Mouse (Mus musculus): ENCODE data around the gene Rab5b. TPM values are rescaled to one million over a fixed set of nuclear protein-coding genes. Genes with fewer than 3 reads are reported as not detected.
"Not testable (repeated sequence)": the region's sequence is repeated elsewhere in the genome, so short reads cannot be mapped to it uniquely, and the experiment has no call there.

Rab5b gene
- polyA plus RNA-seq, 1 experiment from 2014 or later = 62.5 TPM

GRCm38 (mm10) chr10:128731992-128732391 is 35.9 kb upstream of the Rab5b start:
- Histone ChIP-seq H3K4me3 (ENCODE audit: low read depth, low read length) (no peak overlapping the region), H3K9ac (ENCODE audit: low read length) (no peak overlapping the region), H3K36me3 (ENCODE audit: control insufficient read depth, insufficient read depth, low read length) (no peaks in the 10 kb centered on the region), H3K9me3 (ENCODE audit: control insufficient read depth, low read length) (no peaks in the 10 kb centered on the region), H3K27me3 (ENCODE audit: control insufficient read depth, insufficient read depth, low read length) (no peaks in the 10 kb centered on the region), H3K4me1 (ENCODE audit: control insufficient read depth, insufficient read depth, low read length) (no peaks in the 10 kb centered on the region), H3K27ac (replicated peaks; ENCODE audit: low read depth, low read length) (no peak overlapping the region), H3K4me2 (ENCODE audit: low read depth, severe bottlenecking) (no peak overlapping the region)
- no peak for DNase-seq (ENCODE audit: low spot score)
- no peak for ATAC-seq (ENCODE audit: insufficient number of reproducible peaks, low FRiP score, low TSS enrichment, low read depth)

DNA sequence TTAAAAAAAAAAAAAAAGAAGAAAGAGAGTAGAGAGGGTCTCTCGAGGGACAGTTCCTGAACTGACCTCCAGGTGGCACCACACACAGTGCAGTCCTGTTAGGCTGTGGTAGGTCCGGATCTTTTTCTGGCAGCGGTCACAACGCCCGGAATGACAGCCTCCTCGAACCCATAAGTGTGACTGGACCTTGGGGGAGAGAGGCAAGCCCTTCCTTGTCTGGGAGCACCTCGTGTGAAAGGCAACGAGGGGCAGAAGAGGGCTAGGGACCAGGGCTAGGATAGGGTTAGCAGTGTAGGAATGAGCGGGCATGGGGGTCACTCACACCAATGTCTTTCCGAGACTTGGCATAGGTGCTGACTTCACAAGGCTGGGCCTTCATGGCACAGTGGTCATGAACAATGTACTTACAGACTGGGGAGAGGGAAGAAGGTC is 35.0 kb upstream of the Rab5b start:
- Histone ChIP-seq H3K36me3 (ENCODE audit: control insufficient read depth, insufficient read depth, low read length) (no peaks in the 10 kb centered on the region), H3K27me3 (ENCODE audit: control insufficient read depth, insufficient read depth, low read length) (no peaks in the 10 kb centered on the region), H3K9ac (ENCODE audit: low read length) (no peak overlapping the region), H3K9me3 (ENCODE audit: control insufficient read depth, low read length) (no peaks in the 10 kb centered on the region), H3K4me2 (ENCODE audit: low read depth, severe bottlenecking) (no peak overlapping the region), H3K4me3 (ENCODE audit: low read depth, low read length) (no peak overlapping the region), H3K27ac (replicated peaks; ENCODE audit: low read depth, low read length) (no peak overlapping the region), H3K4me1 (ENCODE audit: control insufficient read depth, insufficient read depth, low read length) (no peaks in the 10 kb centered on the region)
- 24% methylated on average over 10 of the region's 10 CpGs for WGBS
- DNase-seq (ENCODE audit: low spot score) (peak; percentile 85), ATAC-seq (ENCODE audit: insufficient number of reproducible peaks, low FRiP score, low TSS enrichment, low read depth) (peak; percentile 31; the same call in 1 of the 2 replicates)

DNA sequence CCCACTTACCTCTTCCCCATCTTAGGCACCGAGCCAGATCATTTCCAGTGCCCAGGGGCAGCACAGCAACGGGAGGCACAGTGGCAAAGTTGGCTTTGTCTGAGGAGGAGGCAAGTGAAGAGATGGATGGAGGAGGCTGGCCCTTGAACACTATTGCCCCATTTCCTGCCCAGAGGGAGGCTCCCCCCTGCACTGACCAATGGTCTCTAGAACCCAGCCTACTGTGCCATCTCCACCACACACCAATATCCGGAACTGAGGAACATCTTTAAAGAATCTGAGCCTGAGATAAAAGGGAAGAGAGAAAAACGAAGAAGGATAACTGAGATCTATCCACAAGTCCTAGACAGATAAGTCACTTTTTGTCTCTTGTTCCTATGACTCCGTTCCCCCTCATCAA is 32.0 kb upstream of the Rab5b start:
- no peak overlapping the region for H3K4me3 ChIP-seq (ENCODE audit: low read depth, low read length)
- no peak for ATAC-seq (ENCODE audit: insufficient number of reproducible peaks, low FRiP score, low TSS enrichment, low read depth)
- 90% methylated on average over 5 of the region's 5 CpGs for WGBS
- no peaks in the 10 kb centered on the region for H3K4me1 ChIP-seq (ENCODE audit: control insufficient read depth, insufficient read depth, low read length)
- H3K9ac ChIP-seq (ENCODE audit: low read length) = no peak overlapping the region
- no peaks in the 10 kb centered on the region for H3K27me3 ChIP-seq (ENCODE audit: control insufficient read depth, insufficient read depth, low read length)
- no peaks in the 10 kb centered on the region for H3K36me3 ChIP-seq (ENCODE audit: control insufficient read depth, insufficient read depth, low read length)
- no peak overlapping the region for H3K27ac ChIP-seq (replicated peaks; ENCODE audit: low read depth, low read length)
- H3K9me3 ChIP-seq (ENCODE audit: control insufficient read depth, low read length) = no peaks in the 10 kb centered on the region
- no peak for DNase-seq (ENCODE audit: low spot score)
- no peak overlapping the region for H3K4me2 ChIP-seq (ENCODE audit: low read depth, severe bottlenecking)

- H3K4me2 ChIP-seq (ENCODE audit: low read depth, severe bottlenecking); H3K36me3 ChIP-seq (ENCODE audit: control insufficient read depth, insufficient read depth, low read length); H3K9me3 ChIP-seq (ENCODE audit: control insufficient read depth, low read length); ATAC-seq (ENCODE audit: insufficient number of reproducible peaks, low FRiP score, low TSS enrichment, low read depth); H3K4me1 ChIP-seq (ENCODE audit: control insufficient read depth, insufficient read depth, low read length); DNase-seq (ENCODE audit: low spot score); H3K4me3 ChIP-seq (ENCODE audit: low read depth, low read length); H3K9ac ChIP-seq (ENCODE audit: low read length); H3K27ac ChIP-seq (replicated peaks; ENCODE audit: low read depth, low read length); H3K27me3 ChIP-seq (ENCODE audit: control insufficient read depth, insufficient read depth, low read length): not testable (repeated sequence)
- 80% methylated on average over 3 of the region's 4 CpGs for WGBS
Measured at GRCm38 (mm10) chr10:128725466-128725865, 29.4 kb upstream of the Rab5b start.

DNA sequence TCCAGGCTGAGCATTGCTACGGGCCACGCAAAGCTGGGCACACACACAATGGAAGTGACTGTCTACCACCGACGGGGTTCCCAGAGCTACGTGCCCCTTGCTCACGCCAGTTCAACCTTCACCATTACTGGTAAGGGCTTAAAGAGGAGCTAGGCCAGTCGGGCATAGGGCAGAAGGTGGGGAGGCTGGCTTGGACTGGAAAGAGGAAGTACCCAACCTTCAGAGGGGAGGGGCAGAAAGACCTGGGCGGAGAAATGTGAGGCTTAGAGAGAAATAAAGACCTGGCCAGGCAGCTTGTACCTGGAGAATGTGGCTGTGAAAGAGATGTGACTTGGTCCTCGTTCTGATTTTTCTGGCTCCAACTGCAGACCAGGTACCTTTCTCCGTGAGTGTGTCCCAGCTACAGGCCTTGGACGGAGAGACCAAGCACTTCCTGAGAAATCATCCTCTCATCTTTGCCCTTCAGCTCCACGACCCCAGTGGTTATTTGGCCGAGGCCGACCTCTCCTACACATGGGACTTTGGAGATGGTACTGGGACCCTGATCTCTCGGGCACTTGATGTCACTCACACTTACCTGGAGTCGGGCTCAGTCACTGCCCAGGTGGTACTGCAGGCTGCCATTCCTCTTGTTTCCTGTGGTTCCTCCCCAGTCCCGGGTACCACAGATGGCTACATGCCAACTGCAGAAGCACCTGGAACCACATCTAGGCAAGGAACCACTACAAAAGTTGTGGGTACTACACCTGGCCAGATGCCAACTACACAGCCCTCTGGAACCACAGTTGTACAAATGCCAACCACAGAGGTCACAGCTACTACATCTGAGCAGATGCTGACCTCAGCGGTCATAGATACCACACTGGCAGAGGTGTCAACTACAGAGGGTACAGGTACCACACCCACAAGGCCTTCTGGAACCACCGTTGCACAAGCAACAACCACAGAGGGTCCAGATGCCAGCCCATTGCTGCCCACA is 19.8 kb upstream of the Rab5b start:
- 88% methylated on average over 19 of the region's 19 CpGs for WGBS
- H3K9ac ChIP-seq (ENCODE audit: low read length) = no peak overlapping the region

DNA sequence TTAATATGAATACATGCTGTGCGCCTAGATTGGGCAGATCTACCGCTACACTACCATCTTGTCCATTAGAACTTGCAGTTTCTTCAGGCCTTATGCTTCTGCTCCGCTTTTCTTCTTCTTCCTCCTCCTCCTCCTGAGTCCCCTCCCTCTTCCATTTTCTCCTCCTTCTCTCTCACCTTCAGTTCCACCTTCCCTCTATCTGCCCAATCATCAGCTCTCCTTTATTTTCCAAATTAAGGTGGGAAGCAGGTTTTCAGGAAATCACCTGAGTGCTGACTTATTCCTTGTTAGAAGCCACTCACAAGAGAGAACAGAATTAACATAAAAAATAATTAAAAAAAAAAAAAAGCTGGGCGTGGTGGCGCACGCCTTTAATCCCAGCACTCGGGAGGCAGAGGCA is 15.3 kb upstream of the Rab5b start:
- 96% methylated on average over 7 of the region's 7 CpGs for WGBS
- H3K27me3 ChIP-seq (ENCODE audit: control insufficient read depth, insufficient read depth, low read length) = not testable (repeated sequence)

More for the DNA sequence above, 19.8 kb upstream of the Rab5b start:
- Histone ChIP-seq H3K4me1 (ENCODE audit: control insufficient read depth, insufficient read depth, low read length) (no peaks in the 10 kb centered on the region), H3K9me3 (ENCODE audit: control insufficient read depth, low read length) (no peaks in the 10 kb centered on the region), H3K4me2 (ENCODE audit: low read depth, severe bottlenecking) (no peak overlapping the region), H3K4me3 (ENCODE audit: low read depth, low read length) (no peak overlapping the region), H3K27me3 (ENCODE audit: control insufficient read depth, insufficient read depth, low read length) (no peaks in the 10 kb centered on the region), H3K27ac (replicated peaks; ENCODE audit: low read depth, low read length) (no peak overlapping the region), H3K36me3 (ENCODE audit: control insufficient read depth, insufficient read depth, low read length) (no peaks in the 10 kb centered on the region)
- no peak for DNase-seq (ENCODE audit: low spot score)
- no peak for ATAC-seq (ENCODE audit: insufficient number of reproducible peaks, low FRiP score, low TSS enrichment, low read depth)

DNA sequence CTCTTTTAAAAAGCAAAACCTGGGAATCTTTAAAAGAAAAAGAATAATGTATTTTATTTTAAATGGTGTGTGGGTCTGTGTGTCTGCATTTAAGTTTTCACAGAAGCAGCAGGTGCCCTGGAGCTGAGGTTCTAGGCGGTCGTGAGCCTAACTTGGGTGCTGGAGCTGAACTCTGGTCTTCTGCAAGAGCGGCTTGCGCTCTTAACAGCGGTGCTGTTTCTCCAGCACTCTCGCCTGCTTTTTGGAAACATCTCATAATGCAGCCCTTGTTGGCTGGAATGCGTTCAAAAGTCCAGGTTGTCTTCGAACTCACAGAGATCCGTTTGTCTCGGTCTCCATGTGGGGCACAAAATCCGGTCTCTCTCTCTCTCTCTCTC is 9.2 kb upstream of the Rab5b start:
- peaks cover 8% of the 10 kb centered on the region; the same call in 1 of the 2 replicates for H3K4me1 ChIP-seq (ENCODE audit: control insufficient read depth, insufficient read depth, low read length)
- peaks cover 8% of the 10 kb centered on the region; the same call in 1 of the 2 replicates for H3K36me3 ChIP-seq (ENCODE audit: control insufficient read depth, insufficient read depth, low read length)
- peak overlapping the region; percentile 76 for H3K4me3 ChIP-seq (ENCODE audit: low read depth, low read length)
- 16% methylated on average over 11 of the region's 11 CpGs for WGBS
- H3K27me3 ChIP-seq (ENCODE audit: control insufficient read depth, insufficient read depth, low read length) = no peaks in the 10 kb centered on the region
- ATAC-seq (ENCODE audit: insufficient number of reproducible peaks, low FRiP score, low TSS enrichment, low read depth) (peak; percentile 4; the same call in 1 of the 2 replicates), DNase-seq (ENCODE audit: low spot score) (peak; percentile 37)
- H3K9me3 ChIP-seq (ENCODE audit: control insufficient read depth, low read length) = no peaks in the 10 kb centered on the region
- H3K9ac ChIP-seq (ENCODE audit: low read length) = peak overlapping the region; percentile 88
- H3K27ac ChIP-seq (replicated peaks; ENCODE audit: low read depth, low read length) = peak overlapping the region; percentile 43; the same call in 1 of the 2 replicates
- peak overlapping the region; percentile 82 for H3K4me2 ChIP-seq (ENCODE audit: low read depth, severe bottlenecking)

More for the DNA sequence above, 15.3 kb upstream of the Rab5b start:
- H3K27ac ChIP-seq (replicated peaks; ENCODE audit: low read depth, low read length); H3K9me3 ChIP-seq (ENCODE audit: control insufficient read depth, low read length); H3K4me2 ChIP-seq (ENCODE audit: low read depth, severe bottlenecking); DNase-seq (ENCODE audit: low spot score); H3K36me3 ChIP-seq (ENCODE audit: control insufficient read depth, insufficient read depth, low read length); H3K9ac ChIP-seq (ENCODE audit: low read length); H3K4me3 ChIP-seq (ENCODE audit: low read depth, low read length); ATAC-seq (ENCODE audit: insufficient number of reproducible peaks, low FRiP score, low TSS enrichment, low read depth); H3K4me1 ChIP-seq (ENCODE audit: control insufficient read depth, insufficient read depth, low read length): not testable (repeated sequence)

- Histone ChIP-seq H3K4me3 (ENCODE audit: low read depth, low read length) (peak within 1 kb of the TSS; percentile 76), H3K4me1 (ENCODE audit: control insufficient read depth, insufficient read depth, low read length) (peaks cover 8% of the 10 kb centered on the region; the same call in 1 of the 2 replicates), H3K4me2 (ENCODE audit: low read depth, severe bottlenecking) (peak within 1 kb of the TSS; percentile 82), H3K27me3 (ENCODE audit: control insufficient read depth, insufficient read depth, low read length) (no peaks in the 10 kb centered on the region), H3K9ac (ENCODE audit: low read length) (peak within 1 kb of the TSS; percentile 88), H3K27ac (replicated peaks; ENCODE audit: low read depth, low read length) (peak within 1 kb of the TSS; percentile 90), H3K9me3 (ENCODE audit: control insufficient read depth, low read length) (no peaks in the 10 kb centered on the region), H3K36me3 (ENCODE audit: control insufficient read depth, insufficient read depth, low read length) (peaks cover 8% of the 10 kb centered on the region; the same call in 1 of the 2 replicates)
- DNase-seq (ENCODE audit: low spot score) = peak; percentile 92
- WGBS = under 1% methylated on average over 61 of the region's 62 CpGs
- ATAC-seq (ENCODE audit: insufficient number of reproducible peaks, low FRiP score, low TSS enrichment, low read depth) = peak; percentile 91
Measured at GRCm38 (mm10) chr10:128704491-128705316, 8.6 kb upstream of the Rab5b start, which contains the start of gene Cdk2. TSS of gene Cdk2 (minus strand) at chr10:128705031.
